Mouse (Mus musculus) ES-Bruce4 (cell line): ENCODE measurements around the gene Slc35d3. TPM values are rescaled to one million over a fixed set of nuclear protein-coding genes. Genes with fewer than 3 reads are reported as not detected.
A peak's percentile ranks its signal among the peaks of the same experiment; 100 is the strongest.

Experiments used
- H3K27ac ChIP-seq: 2 replicates; pipeline ENCODE4 v1.5.1; 2012; ENCODE audit warnings: low read length, inconsistent platforms; ENCODE audit not compliant: insufficient read depth
- H3K27me3 ChIP-seq: 2 replicates; pipeline ENCODE4 v1.6.1; 2012; ENCODE audit warnings: mild to moderate bottlenecking, low read length, inconsistent platforms; ENCODE audit not compliant: control insufficient read depth, poor library complexity, insufficient read depth, severe bottlenecking
- H3K36me3 ChIP-seq: 2 replicates; pipeline ENCODE4 v1.6.1; 2012; ENCODE audit warnings: inconsistent platforms, mild to moderate bottlenecking, low read length, moderate library complexity; ENCODE audit not compliant: control insufficient read depth, poor library complexity, insufficient read depth, severe bottlenecking
- H3K4me1 ChIP-seq: one replicate; pipeline ENCODE4 v1.8.1; 2011; ENCODE audit warnings: low read length; ENCODE audit not compliant: control insufficient read depth, insufficient read depth
- H3K4me3 ChIP-seq: 2 replicates; pipeline ENCODE4 v1.5.1; 2011; ENCODE audit warnings: low read depth, mild to moderate bottlenecking, low read length
- H3K9ac ChIP-seq: 2 replicates; pipeline ENCODE4 v1.6.1; 2012; ENCODE audit warnings: low read depth, mild to moderate bottlenecking, inconsistent platforms; ENCODE audit not compliant: poor library complexity, severe bottlenecking
- H3K9me3 ChIP-seq: replicated peaks from 2 replicates; pipeline ENCODE4 v1.6.1; 2012; ENCODE audit warnings: mild to moderate bottlenecking, low read length, inconsistent platforms; ENCODE audit not compliant: control insufficient read depth, poor library complexity, insufficient read depth, severe bottlenecking
- CTCF ChIP-seq: IDR thresholded peaks from one replicate; pipeline ENCODE4 v1.8.1; 2011; ENCODE audit warnings: low read depth, low read length
- EP300 ChIP-seq: IDR thresholded peaks from 2 replicates; pipeline ENCODE4 v1.6.1; 2011; ENCODE audit warnings: low read depth, low read length; ENCODE audit not compliant: insufficient read depth
- POLR2A ChIP-seq: IDR thresholded peaks from one replicate; pipeline ENCODE4 v1.8.1; 2011; ENCODE audit warnings: low read length; ENCODE audit not compliant: insufficient read depth
- polyA plus RNA-seq: library from polyadenylated mRNA; stranded (reverse); fragments of >200 nt; gene quantifications from 2 replicates; pipeline ENCODE4 v1.2.4, GENCODE M21; 2011; ENCODE audit warnings: low read depth; ENCODE audit not compliant: missing spikeins, insufficient read depth, insufficient read length

Slc35d3 gene
- polyA plus RNA-seq, 1 experiment, result not detected

DNA sequence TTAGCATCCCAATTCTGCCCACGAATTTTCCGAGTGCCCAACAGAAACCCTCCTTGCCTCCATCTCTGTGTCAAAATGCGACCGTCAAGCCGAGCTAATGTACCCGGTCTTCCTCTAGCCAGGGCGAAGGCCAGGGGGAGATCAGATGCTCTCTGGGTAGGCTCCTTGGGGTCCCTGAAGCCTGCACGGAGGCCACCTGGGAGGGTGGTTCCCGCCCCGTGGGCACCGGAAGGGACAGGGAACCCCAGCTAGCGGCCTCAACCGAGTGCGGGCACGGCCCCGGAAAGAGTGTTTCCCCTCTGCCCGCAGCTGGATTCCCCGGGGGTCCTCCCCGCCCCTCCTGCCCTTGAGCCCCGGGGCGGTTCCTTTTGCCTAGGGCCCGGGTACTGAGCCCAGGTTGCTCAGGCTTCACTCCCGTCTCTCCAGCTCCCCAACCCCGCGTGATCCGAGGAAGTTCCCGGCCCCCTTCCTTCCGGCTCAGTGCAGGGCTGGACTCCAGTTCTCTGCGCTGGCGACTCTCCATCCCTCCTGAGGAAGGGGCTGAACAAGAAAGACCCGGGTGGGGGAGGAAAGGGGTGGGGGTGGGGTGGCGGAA lies 1.4 kb downstream of the Slc35d3 start:
- H3K36me3 ChIP-seq, result no peaks in the 10 kb centered on the region
- no peak for TF ChIP-seq POLR2A
- TF ChIP-seq EP300, result no peak
- no peak for TF ChIP-seq CTCF
- H3K9ac ChIP-seq, result peak overlapping the region; percentile 4; the same call in 1 of the 2 replicates
- H3K4me3 ChIP-seq, result peak overlapping the region; percentile 76
- H3K27me3 ChIP-seq, result peaks cover 15% of the 10 kb centered on the region
- no peaks in the 10 kb centered on the region for H3K9me3 ChIP-seq
- H3K27ac ChIP-seq, result no peak overlapping the region
- no peaks in the 10 kb centered on the region for H3K4me1 ChIP-seq

DNA sequence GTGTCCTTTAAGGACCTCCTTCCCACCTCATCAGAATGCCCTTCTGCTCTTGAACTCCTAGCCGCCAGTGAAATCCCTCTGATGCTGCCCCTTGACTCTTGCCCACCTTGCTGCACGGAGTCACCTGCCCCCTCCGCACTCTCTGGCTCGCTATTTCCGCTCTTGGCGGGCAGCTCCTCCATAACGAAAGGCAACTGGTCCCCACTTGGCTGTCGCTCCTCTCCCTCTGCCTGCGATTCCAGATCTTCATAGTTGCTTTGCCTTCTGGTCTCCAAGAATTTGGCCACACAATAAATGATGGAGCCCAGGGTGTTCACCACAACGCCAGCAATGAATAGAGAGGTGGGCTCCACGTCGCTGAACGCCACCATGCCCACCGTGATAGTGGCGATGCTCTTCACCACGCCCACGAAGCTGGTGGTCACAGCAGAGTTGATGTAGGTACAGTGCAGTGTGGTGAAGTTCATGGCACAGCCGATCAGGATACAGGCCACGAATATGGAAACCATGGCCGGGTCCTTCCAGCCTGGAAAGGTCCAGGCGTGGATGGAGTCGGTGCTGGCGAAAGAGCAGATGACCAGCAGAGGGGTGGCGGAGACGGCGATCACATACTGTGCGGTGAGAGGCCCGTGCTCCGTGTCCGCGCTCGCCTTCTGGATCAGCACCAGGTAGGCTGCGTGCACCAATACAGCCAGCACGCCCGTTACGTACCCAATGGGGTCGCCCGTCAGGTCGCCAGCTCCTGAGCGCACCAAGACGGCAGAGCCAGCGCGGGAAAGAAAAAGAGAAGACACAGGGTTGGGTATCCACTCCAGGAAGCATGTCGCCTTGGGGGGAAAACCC lies 2.1 kb downstream of the Slc35d3 start:
- Histone ChIP-seq H3K4me3 (peak overlapping the region; percentile 76), H3K4me1 (no peaks in the 10 kb centered on the region), H3K27me3 (peaks cover 15% of the 10 kb centered on the region), H3K9me3 (no peaks in the 10 kb centered on the region), H3K9ac (peak overlapping the region; percentile 4; the same call in 1 of the 2 replicates), H3K27ac (no peak overlapping the region), H3K36me3 (no peaks in the 10 kb centered on the region)
- TF ChIP-seq POLR2A (no peak), EP300 (no peak), CTCF (no peak)

- Histone ChIP-seq H3K9ac (no peak overlapping the region), H3K36me3 (no peaks in the 10 kb centered on the region), H3K4me3 (no peak overlapping the region), H3K9me3 (no peaks in the 10 kb centered on the region), H3K27me3 (no peaks in the 10 kb centered on the region; the same call in 1 of the 2 replicates), H3K4me1 (peaks cover 3% of the 10 kb centered on the region), H3K27ac (no peak overlapping the region)
- TF ChIP-seq POLR2A, result no peak
- no peak for TF ChIP-seq EP300
- no peak for TF ChIP-seq CTCF
These were observed 11.4 kb downstream of the Slc35d3 start for GRCm38 (mm10) chr10:19839836-19840235.

- no peaks in the 10 kb centered on the region for H3K27me3 ChIP-seq
- H3K9ac ChIP-seq, result no peak overlapping the region
- H3K36me3 ChIP-seq, result no peaks in the 10 kb centered on the region
- H3K4me3 ChIP-seq, result no peak overlapping the region
- H3K9me3 ChIP-seq, result no peaks in the 10 kb centered on the region
- peaks cover 3% of the 10 kb centered on the region for H3K4me1 ChIP-seq
- no peak for TF ChIP-seq POLR2A
- no peak for TF ChIP-seq CTCF
- no peak for TF ChIP-seq EP300
- H3K27ac ChIP-seq, result no peak overlapping the region
These were observed 15.2 kb downstream of the Slc35d3 start for GRCm38 (mm10) chr10:19835887-19836710.

GRCm38 (mm10) chr10:19834222-19834621 lies 17.0 kb downstream of the Slc35d3 start:
- TF ChIP-seq CTCF, result no peak
- no peak for TF ChIP-seq POLR2A
- TF ChIP-seq EP300, result no peak
- Histone ChIP-seq H3K9ac (no peak overlapping the region), H3K4me1 (peaks cover 3% of the 10 kb centered on the region), H3K9me3 (no peaks in the 10 kb centered on the region), H3K4me3 (no peak overlapping the region), H3K27ac (no peak overlapping the region), H3K36me3 (no peaks in the 10 kb centered on the region), H3K27me3 (no peaks in the 10 kb centered on the region; the same call in 1 of the 2 replicates)
